Mouse (Mus musculus) embryo, embryonic 11 days (tissue): ENCODE data around the gene Olfr646.

ENCODE experiments used
- DNase-seq: peaks from one replicate; pipeline ENCODE4 v3.0.0-alpha.2; 2015

Olfr646 gene

DNA sequence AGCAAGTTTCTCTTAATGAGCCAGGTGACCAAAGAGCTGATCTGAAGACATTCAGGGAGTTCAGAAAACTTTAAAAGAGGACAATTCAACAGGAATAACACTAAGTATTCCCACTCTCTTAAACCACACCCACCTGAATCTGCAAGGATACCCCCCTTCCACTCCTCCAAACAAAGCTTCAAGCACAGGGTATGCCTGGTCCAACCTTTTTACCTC, at the start of gene Olfr646:
Gene Olfr646, plus strand, starts transcription at position 117 of the 216 bp plus-strand sequence.
- no peak for DNase-seq

DNA sequence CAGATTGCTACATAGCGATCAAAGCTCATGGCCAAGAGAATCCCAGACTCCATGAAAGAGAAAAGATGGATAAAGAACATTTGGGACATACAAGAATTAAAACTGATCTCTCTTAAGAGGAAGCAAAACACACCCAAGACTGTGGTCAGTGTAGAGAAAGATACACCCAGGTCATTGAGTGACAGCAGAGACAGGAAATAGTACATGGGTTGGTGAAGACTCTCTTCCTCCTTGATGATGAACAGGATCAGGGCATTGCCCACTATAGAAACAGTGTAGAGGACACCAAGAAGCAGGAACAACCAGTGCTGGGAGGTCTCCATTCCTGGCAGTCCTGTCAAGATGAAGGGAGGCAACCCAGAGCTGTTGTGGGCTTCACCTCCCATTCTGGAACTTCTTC, 45.5 kb upstream of the Olfr646 start:
- DNase-seq, result no peak

DNA sequence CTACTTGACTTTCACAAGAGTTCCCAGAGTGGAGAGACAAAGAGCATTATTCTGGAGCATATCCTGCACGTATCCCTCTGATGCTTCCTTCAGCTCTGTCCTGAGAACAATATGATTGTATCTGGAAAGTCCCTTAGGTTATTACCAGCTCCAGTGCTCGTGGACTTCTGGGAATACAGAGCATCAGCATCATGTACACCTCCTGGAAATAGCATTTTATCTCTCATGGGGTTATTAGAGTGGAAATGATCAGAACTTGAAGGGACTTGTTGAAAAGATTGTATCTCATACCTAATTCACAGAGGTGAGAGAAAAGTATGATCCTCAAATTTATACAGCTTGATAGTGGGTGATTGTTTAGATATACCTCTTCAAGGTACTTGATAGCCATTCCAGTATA, 43.3 kb upstream of the Olfr646 start, which contains the start of gene 4930516K23Rik:
Gene 4930516K23Rik, minus strand, starts transcription at position 101 of the 400 bp plus-strand sequence.
- DNase-seq, result no peak

DNA sequence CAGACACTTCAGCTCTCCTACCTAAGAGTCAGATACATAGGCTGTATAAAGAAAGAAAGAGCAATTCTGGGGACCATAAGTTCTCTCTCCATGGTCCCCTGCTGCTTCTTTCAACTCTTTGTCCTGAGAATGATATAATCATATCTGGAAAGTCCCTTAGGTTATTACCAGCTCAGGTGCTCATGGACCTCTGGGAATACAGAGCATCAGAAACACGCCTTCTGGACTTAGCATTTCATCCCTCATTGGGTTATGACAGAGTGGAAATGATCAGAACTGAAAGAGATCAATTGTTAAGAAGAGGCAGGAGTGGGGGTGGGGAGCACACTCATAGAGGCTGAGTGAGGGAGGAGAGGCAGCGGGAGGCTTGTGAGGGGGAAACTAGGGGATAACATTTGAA, 32.9 kb upstream of the Olfr646 start, which contains the start of gene Olfr644:
Gene Olfr644, minus strand, starts transcription at position 101 of the 400 bp plus-strand sequence.
- no peak for DNase-seq

DNA sequence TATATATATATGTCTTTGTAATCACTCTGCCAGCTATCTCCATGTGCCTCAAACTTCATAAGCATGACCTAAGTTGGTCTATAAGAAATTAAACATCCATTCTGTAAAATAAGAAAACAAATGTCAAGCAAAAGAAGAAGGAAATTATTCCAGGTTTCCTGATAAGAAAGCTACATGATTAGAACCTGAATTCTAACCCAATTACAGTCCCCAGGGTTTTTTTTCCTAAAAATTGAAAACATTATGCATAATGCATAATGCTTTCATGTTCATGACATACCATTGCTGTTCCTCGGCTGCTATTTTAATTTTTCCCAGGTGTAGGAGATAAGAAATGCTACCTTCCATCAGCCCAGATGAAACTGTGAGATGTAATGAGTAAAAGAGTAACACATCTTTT, 19.3 kb upstream of the Olfr646 start, which contains the start of gene Olfr645:
Gene Olfr645, minus strand, starts transcription at position 101 of the 400 bp plus-strand sequence.
- no peak for DNase-seq

DNA sequence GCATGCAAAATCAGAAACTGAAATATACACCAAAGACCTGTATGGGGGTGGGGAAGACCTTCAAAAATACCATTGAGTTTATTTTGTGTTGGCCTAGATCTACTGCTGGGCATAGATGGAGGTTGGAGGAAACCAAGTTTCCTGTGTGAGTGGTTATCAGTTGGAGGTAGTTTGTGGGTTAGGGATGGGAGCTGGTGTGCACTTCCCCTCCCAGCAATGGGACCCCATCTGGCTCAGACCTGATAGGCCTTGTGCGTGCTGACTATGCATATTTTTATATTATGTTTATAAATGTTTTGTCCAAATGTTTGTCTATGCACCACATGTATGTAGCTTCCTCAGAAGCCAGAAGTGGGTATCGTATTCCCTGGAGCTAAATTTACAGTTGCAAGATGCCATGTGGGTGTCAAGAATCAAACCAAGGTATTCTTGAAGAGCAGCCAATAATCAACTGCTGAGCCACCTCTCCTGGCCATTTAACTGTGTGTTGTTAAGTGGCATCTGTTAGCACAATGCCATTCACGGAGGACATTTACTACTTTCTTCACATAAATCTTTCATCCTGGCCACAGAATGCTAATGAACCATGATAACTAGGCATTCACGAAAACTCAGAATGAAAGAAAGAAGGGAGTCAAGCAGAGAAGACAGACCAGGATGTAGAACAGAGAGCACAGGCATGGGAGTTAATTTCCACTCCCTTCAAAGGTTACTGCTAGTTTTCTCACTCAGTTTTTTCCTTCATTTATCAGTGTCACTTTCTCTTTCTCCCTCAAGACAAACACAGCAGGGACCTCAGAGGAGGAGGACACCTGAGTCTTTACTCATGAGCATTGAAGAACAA, 538 bp upstream of the Olfr646 start:
- no peak for DNase-seq

DNA sequence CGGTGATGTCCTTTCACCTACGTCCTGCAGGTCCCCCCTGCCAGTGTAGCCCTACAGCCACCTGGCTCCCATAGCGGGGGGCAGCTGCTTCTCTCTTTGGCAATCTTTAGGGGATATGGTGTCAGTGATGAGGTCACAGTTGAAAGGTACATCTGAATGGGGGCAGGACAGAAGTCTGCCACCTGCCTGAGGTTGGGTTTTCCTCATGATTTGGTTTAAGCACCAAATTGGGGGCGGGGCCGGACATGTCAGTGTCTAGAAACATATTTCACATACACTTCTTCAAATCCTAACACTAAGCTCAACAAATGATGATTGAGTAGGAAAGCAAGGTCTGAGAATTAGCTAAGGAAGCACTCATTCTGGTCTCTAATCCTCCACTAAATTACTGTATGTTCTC, 25.1 kb downstream of the Olfr646 start, which contains the start of gene Ubqln5:
Gene Ubqln5, minus strand, starts transcription at position 101 of the 400 bp plus-strand sequence.
- no peak for DNase-seq

DNA sequence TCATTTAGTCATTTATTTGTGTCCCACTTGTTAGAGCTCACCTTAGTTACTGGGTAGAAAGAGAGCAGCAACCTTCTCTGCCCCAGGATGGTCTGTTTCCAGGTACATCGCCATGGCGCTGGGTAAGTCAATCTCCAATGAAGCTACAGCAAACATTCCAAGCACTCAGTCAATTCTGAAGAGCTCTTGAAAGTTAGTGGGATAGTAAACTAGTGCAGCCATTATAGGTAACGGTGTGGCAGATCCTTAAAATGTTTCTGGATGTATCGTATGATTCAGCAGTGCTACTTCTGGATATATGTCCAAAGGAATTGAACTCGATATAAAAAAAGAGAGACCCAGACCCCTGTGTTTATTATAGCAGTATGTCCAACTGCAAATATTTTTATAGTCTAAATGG, 32.6 kb downstream of the Olfr646 start, which contains the start of gene Olfr643:
Gene Olfr643, minus strand, starts transcription at position 101 of the 400 bp plus-strand sequence.
- DNase-seq, result no peak

DNA sequence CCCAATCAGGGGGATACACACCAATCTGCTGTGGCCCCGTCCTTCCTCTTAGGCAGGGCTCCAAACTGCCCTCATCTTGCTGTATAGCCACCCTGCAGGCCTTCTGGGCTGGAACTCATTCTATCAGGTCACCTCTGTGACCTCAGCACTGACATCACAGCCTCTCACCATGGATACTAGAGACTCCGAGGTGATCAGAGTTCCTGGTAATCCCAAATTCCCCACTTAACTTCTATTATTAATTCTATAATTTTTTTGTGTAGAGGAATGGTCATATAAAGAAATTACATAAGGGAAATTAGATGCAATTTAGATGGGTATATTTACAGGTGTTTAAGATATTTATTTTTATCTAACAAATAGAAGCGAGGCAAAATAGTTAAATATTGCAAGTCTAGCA, 38.5 kb downstream of the Olfr646 start, which contains the start of gene Ubqln3:
Gene Ubqln3, minus strand, starts transcription at position 101 of the 400 bp plus-strand sequence.
- no peak for DNase-seq

DNA sequence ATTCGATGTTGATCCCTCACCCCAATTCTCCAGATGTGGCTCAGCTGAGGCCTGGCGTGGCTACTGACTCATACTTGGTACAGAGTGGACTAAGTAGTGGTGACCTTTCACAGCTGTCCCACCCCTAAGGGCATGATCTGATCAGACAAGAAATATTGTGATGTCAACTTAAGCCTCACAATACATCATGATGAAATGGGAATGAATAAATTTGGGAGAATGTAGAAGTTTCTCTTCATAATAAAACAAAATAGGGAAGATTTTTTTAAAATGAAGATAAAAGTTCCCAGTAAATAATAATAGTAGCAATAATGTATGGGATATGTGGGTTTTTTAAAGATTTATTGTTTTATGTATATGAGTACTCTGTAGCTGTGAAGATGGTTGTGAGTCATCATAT, 45.8 kb downstream of the Olfr646 start, which contains the start of gene Ubqlnl:
Gene Ubqlnl, minus strand, starts transcription at position 101 of the 400 bp plus-strand sequence.
- DNase-seq, result no peak
